Mouse (Mus musculus) ZHBTc4 (cell line): ENCODE measurements around the gene Asb12.
A peak's percentile ranks its signal among the peaks of the same experiment; 100 is the strongest.
"Not testable (repeated sequence)": the region's sequence is repeated elsewhere in the genome, so short reads cannot be mapped to it uniquely, and the experiment has no call there.

Experiments used
- DNase-seq: peaks from one replicate; pipeline ENCODE4 v3.0.0-alpha.2; 2011; ENCODE audit warnings: low read depth, low spot score

The Asb12 gene

DNA sequence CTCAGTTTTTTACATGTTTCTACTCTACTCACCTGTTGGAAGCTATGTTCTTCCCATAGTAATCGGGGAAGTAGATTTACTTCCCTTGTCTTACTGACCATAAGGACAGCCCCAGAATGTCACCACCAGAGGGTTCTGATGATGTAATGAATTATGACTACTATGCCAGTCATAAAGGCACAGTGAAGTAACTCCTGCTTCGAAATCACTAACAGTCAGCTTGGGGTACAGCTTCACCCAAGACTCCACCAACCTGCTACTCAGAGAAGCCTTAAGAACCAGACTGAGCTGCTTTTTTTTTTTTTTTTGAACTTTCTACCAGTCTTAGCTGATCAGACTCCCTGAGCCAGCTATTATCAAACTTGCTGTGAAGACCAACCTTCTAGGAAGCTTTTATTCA is at the start of gene Asb12, which contains the start of gene Pfn5:
Asb12 (minus strand) TSS at position 101 of the 400 bp plus-strand sequence.
Pfn5 (plus strand) TSS at position 218 of the 400 bp plus-strand sequence.
- DNase-seq, result no peak

DNA sequence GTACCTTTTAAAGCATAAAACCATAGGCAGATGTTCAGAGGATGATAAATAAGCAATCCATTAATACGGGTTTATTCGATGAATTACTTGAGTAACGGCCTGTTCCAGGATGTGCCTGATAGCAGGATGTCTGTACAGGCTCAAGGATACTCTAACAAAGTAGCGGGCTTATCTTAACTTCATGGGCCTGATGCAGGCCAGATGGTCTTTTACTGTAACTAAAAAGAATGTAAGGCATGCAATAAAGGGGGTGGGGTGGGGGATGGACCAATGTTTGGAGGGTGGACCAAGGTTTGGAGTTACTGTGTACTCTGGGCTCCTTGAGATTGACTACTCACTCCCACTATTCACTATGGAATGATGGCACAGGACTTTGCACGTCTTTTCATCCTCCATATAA is 42.8 kb upstream of the Asb12 start:
- peak; percentile 0 for DNase-seq

DNA sequence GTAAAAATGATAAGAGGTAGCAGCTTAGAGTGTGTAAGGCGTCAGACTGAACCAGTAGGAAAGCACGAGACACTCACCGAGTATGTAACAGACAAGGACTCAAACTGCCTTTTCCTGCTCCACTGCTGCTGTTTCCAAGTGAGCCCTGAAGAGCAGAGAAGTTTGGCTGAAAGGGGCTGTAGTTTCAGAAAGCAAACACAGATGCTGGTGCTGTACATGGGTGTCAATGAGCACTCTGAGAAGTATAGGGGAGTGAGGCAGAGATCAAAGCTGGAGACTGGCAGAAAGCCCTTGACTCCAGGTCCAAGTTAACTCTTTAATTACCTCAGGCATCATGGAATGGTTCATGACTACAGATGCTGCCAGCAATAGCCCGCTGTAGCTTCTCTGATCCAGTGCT is 3.5 kb downstream of the Asb12 start:
- no peak for DNase-seq

DNA sequence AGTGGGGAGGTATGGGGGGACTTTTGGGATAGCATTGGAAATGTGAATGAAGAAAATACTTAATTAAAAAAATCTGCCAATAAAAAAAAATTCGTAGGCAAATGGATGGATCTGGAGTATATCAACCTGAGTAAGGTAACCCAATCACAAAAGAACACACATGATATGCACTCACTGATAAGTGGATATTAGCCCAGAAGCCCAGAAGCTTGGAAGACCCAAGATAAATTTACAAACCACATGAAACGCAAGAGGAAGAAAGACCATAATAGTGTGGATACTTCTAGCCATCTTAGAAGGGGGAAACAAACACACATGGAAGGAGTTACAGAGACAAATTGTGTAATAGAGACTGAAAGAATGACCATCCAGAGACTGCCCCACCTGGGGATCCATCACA is 22.3 kb downstream of the Asb12 start:
- DNase-seq, result not testable (repeated sequence)

DNA sequence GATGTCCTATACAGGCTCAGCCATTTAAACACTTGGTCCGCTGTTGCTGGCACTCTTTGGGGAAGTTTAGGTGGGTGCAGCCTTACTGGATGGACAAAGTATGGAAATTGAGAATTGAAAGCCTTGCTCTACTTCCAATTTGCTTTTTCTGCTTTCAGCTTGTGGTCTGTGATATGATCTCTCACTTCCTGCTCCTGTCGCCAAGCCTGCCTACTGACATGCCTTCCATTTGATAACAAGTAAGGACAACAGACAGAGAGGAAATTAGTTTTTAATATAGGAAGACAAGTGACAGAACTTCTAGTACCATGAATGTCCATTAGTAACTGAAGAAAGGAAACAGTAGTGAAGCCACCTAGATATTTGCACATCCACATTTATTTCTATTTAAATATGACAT is 32.6 kb downstream of the Asb12 start:
- no peak for DNase-seq

DNA sequence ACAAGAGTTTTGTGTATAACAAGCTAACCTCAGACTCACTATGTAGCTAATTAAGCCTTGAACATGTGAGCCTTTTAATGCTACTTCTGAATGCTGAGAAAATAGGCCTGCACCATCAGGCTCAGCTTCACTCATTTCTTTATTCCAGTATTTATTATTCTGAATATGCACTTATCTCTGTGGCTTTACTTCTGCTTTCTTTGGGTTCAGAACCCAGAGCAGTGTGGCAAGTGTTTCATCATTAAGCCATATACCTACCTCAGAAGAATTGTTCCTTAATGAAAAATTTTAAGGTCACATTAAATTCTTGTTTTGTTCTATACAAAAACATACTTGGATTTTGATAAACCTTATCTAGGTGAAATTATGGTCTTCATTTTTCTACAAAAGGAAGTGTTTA is 33.9 kb downstream of the Asb12 start:
- DNase-seq, result no peak

DNA sequence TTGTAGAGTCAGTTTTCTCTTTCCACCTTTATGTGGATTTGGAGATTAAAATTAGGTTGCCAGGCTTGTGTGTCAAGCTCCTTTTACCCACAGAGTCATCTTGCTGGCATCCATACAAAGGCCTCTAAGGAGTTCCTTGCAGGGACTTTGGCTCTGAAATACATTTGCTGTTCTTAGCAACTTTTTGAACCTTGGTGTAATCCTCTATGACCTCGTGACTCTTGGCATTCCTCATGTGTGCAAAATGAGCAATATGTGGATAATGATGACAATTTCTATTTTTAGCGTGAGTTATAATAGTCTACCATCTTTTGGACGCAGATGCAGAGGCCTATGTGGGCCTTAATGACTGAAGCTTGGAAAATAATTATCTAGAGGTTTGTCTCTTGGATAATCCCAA is 100.6 kb downstream of the Asb12 start:
- no peak for DNase-seq

DNA sequence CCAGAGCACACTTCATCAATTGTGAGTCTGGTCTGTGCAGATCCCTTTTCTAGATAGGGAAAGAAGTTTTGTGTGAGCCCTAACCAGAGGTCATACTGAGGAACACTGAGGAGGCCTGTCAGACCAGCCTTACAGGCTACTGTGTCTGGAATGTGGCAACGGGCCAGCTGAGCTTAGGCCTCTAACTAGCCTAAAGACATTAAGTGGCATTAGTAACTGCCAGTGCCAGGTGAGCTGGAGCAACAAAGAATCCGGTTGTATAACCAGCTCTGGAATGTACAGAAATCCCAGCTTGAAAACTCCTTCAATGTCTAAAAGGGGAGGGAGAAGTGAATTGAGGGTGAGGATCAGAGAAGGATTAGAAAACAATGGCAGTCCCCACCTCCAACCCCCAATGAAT is 111.9 kb downstream of the Asb12 start:
- no peak for DNase-seq

DNA sequence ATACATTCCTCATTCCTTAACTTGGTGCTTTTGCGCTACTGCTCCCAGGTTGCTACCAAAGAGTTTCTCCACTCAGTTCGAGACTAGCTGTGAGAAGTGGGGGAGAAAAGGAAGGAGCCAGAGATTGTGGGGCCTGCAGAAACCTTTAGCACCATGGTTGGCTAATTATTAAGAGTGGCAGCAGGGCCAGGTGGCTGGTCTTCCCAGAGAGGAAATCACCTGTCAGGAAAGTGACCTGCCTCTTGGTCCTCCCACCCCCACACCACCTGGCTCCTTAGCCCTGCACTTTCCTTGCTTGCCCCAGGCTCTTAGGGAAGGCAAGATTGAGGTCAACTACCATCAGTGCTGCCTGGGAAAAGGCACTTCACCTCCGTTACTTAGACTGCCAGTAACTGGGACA is 112.6 kb downstream of the Asb12 start:
- no peak for DNase-seq

DNA sequence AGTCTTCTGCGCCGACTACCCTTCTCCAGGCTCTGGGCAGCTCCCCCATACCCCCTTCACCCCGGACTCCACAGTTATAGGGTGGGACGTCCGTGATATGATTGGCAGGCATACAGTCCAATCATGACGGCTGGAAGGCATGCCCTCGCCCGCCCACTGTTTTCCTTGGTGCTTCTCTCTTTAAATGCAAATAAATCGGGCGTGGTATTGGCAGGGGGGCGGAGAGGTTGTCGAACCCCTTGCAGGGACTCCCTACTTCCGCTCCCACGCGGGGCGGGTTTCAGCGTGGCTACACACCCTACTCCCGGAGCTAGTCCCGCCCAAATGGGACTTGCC is 113.0 kb downstream of the Asb12 start, which contains the start of gene Amer1:
Amer1 (minus strand) TSS at position 97 of the 336 bp plus-strand sequence.
- peak; percentile 91 for DNase-seq

DNA sequence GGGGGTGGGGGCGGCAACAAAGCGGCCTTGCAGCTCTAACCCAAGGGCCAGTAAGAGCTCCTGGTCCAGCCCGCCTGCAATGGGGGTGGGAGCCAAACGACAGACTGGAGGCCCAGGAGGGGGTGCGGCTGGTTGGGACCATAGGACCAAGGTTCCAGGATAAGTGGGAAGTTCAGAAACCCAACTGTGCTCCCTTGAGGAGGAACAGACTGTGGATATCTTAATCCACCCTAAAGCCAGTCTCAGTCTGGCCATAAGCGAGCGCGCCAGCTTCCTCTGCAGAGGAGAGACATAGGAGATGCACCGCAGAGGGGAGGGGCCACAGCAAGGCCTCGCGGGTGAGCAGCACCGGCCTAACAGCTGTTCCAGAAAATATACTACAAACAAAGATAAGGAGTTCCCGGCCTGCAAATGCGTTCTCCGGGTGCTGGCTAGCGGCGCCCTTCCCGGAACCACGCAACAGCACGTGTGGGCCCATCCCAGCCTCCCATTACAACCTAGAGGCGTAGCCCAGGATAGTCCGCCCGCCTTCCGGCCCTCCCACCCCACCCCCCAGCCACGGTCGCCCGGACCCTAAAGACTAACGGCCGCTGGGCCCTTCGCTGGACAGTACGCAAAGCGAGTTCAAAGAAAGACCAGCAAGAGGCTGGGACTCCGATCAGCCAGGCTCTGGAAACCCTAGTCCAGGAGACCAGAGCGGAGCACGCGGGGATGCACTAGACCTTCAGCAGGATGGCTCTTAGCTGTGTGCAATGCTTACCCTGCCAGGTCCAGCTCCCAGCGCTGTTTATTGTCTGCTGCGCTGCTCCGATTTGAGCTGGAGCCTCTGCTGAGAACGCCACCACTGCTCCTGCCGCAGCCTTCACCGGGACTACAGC is 113.7 kb downstream of the Asb12 start:
- peak; percentile 64 for DNase-seq

DNA sequence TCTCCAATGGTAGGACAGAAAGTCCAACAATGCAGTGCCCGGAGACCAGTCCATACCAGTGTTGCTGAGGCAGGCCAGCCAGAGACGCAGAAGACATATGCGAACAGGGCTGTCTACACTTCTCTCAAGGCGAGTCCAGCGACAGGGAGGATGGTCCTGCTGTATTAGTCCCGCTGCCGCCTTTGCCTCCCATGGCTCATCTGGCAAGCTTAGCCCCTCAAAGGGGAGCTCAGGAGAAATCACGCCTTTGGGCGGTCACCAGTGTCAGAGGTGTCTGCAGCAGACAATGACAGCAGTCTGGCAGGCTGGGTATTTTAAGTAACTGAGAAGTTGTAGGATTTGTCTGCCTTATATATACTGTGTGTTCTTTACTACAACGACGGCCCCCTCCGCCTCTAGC is 114.4 kb downstream of the Asb12 start:
- no peak for DNase-seq

DNA sequence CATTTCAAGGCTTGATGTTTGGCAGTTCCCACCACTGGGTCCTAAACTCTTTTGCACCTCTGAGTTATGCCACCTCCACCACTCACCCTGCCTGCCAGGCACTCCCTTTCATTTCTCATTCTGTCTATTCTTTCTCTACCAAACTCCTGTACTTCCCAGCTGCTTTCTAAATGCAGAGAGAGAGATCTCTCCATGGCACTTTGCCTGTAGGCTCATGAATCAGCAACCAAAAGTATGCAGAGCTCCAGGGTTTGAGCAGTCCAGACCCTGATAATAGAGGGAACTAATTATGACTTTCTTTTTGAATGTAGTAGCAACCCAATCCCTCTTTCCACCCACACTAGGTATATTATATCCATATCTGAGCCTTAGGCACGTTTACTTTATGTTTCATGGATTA is 115.5 kb downstream of the Asb12 start:
- DNase-seq, result no peak

DNA sequence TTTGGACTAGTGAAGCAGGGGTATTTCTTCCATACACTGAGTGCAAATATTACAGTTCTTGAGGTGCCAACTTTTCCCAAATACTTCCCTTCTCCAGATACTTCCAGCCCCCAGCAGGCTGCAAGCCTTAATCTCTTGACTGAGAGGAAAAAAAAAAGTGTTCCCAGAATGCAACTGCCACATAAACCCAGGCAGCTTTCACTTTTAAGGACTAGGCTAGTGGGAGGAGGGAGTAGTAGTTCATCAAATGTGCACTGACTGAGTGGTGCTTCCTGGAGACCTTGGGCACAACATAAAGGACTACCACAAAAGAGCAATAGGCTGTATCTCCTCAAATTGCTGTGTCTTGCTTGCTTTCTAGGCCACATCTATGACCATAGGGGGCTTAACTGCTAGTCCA is 116.5 kb downstream of the Asb12 start:
- DNase-seq, result no peak

DNA sequence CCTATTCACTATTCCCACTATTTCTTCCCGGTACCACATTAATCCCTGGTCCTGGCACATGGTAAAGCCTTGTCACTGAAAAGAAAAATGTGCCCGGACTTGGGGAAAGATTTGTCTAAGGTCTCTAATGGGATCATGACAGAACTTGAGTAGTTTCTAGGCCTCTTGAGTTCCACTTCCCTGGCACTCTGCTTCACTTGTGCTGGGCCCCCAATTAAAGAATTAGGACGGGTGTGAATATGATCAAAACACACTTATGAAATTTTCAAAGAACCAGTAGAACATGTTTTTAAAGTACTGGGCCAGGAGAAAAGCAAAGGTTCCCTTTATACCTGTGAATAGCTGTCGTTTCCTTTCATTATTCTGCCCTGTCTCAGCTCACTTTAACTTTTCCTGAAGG is 119.3 kb downstream of the Asb12 start:
- DNase-seq, result no peak

DNA sequence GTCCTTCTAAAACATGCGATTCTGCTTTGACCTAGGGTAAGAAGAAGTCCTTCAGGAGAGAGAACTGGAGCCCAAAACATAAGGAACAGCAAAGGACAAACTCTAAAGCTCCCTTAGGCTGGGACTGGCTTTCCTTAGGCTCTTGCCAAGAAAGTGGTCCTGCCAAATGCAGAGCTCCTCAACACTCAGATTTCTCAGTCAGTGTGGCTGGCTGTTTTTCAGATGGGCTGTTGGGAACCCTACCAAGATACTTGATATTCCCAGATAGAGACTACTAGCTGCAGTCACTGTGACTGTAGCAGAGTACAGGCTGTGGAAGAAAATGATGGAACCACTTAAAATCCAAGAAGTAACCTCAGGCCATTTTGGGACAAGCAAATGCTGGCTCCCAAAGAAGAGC is 120.6 kb downstream of the Asb12 start:
- DNase-seq, result no peak
